Mouse (Mus musculus): ENCODE data around the gene Crym.

Crym gene

DNA sequence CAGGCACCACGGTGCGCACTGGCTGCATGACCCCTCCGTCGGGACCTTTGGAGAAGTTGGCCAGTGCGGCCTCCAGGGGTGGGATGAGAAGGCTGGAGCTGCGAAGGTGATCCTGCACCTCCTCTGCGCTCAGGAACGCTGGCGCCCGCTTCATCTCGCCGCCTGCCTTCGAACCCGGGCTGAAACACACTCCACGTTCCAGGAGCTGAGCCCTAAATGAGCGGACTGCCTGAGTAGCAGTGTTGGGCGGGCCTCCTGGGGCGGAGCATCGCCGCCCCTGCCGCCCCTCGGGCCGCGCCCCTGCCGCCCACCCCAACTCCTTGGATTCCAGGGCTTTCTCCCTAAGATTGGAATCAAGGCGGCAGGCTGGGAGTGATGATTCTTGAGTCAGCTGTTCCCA is at the start of gene Crym:
Gene Crym, minus strand, starts transcription at position 341 of the 400 bp plus-strand sequence.
- no peak for DNase-seq (ENCODE audit: low read depth, low spot score)

DNA sequence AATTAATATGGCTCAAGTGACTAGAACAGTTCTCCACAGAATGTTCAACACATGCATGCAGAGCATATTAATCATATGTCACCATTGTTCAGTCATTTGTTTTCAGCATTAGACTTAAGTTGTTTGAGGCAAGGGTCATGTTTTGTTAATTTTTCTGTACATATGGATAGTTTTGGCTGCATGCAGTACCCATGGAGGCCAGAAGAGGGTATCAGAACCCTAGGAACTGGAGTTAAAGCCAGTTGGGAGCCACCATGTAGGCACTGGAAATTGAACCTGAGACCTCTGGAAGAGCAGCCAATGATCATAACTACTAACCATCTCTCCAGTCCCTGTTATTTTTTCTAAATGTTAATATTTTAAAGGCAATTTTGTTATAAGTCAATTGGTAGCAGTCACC is 39.2 kb upstream of the Crym start:
- peak; percentile 10 for DNase-seq (ENCODE audit: low read depth, low spot score)

- no peak for DNase-seq (ENCODE audit: low read depth, low spot score)
Observed at GRCm38 (mm10) chr7:120228541-120228940, 26.6 kb upstream of the Crym start.

GRCm38 (mm10) chr7:120205989-120206388 is 4.1 kb upstream of the Crym start:
- DNase-seq (ENCODE audit: low read depth, low spot score), result no peak

DNA sequence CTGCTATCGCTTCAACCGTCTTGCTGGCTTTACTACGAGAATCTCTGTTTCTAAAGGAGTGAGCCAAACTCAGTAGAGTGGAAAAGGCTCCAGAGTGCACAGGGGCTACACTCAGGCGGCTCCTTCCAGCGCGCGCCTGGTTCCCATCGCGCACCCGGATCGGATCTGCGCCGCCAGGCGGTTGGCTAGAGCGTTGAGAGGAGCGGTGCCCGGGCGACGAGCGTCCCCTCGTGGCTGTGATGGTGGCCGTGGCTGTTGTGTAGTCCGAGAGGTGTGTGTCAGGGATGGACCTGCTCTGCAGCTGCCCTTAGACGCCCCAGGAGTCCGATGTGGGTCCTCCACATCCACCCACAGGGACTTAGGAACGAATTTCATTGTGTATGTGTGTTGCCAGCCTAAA is 1.9 kb upstream of the Crym start, which contains the start of gene Abca14:
Gene Abca14, plus strand, starts transcription at position 173 of the 400 bp plus-strand sequence.
- peak; percentile 78 for DNase-seq (ENCODE audit: low read depth, low spot score)

DNA sequence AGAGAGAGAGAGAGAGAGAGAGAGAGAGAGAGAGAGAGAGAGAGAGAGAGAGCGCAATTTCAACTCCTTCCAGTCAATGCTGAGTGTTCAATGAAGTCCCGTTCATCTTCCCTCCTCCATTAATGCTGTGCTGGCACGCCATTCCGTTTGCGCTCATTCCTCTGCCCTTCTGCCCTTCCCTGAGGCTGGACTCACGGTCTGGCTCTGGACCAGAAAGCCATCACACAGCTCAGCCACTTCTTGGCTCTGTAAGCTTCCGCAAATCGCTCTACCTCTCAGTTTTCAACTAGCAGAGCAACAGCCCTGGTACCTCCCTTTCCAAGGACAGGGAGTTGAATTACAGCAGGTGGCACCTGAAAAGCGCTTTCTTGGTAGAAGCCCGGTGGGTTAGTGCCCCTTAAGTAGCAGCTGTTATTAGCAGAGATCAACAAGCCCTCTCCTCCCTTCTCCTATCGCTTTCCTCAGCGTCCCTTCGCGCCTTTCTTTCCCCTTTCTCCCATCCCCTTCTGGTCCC is 623 bp downstream of the Crym start:
- no peak for DNase-seq (ENCODE audit: low read depth, low spot score)

- no peak for DNase-seq (ENCODE audit: low read depth, low spot score)
Observed at GRCm38 (mm10) chr7:120195207-120195606, 6.7 kb downstream of the Crym start.

GRCm38 (mm10) chr7:120192816-120193215 is 9.1 kb downstream of the Crym start:
- DNase-seq (ENCODE audit: low read depth, low spot score), result no peak

DNA sequence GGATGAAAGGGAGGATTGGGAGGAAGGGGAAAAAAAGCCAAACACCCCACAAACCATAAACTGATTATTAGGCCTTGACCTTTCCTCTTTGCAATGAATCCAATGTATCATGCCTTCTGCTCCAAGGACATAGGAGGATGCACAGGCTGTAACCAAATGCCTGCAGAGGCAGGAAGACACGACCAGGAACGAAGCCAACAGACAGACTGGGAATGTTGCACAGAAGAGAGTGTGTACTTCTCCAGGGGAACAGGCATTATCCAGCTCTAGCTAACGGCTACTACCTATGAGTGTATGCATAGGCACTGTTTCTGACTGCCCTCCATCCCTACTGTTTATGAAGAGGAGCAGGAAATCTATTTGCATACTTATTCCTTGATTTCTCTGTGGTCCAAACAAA is 9.7 kb downstream of the Crym start:
- DNase-seq (ENCODE audit: low read depth, low spot score), result no peak

- no peak for DNase-seq (ENCODE audit: low read depth, low spot score)
Observed at GRCm38 (mm10) chr7:120190150-120190665, 11.7 kb downstream of the Crym start.

GRCm38 (mm10) chr7:120189369-120190149 is 12.4 kb downstream of the Crym start:
- no peak for DNase-seq (ENCODE audit: low read depth, low spot score)

DNA sequence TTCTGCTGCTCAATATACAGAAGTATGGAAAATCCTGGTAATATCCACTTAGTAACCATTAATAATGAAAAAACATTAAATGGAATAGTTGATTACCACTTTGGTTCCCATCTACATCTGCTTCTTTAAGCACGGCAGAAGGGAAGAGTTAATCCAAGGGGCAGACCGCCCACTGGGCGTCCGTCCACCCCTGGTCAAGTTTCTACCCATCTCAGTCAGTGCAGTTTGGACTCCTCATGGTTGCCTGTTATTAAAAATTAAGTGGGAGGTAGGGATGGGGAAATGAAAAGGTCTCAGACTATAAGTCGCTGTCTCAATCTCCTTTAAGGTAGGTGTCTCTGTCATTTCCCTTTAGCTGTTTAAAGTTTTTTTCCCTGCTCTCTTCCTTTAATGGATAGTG is 13.0 kb downstream of the Crym start:
- DNase-seq (ENCODE audit: low read depth, low spot score), result no peak

DNA sequence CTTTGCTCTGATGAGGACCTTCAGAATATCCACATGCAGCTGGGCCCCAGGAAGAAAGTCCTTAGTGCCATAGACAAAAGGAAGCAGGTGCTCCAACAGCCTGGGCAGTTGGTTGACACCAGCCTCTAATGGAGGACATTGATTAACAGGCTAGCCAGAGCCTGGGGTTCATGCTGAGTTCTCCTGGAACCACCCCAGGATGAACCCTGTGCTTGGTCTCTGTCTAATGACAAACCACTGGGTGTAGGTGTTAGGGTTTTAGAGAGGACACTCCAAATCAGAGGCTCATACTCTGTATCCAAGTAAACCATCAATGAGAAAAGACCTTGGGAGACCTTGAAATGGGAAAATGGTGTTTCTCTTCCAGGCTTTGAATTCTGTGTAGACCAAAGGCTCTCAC is 19.0 kb downstream of the Crym start:
- DNase-seq (ENCODE audit: low read depth, low spot score), result no peak

DNA sequence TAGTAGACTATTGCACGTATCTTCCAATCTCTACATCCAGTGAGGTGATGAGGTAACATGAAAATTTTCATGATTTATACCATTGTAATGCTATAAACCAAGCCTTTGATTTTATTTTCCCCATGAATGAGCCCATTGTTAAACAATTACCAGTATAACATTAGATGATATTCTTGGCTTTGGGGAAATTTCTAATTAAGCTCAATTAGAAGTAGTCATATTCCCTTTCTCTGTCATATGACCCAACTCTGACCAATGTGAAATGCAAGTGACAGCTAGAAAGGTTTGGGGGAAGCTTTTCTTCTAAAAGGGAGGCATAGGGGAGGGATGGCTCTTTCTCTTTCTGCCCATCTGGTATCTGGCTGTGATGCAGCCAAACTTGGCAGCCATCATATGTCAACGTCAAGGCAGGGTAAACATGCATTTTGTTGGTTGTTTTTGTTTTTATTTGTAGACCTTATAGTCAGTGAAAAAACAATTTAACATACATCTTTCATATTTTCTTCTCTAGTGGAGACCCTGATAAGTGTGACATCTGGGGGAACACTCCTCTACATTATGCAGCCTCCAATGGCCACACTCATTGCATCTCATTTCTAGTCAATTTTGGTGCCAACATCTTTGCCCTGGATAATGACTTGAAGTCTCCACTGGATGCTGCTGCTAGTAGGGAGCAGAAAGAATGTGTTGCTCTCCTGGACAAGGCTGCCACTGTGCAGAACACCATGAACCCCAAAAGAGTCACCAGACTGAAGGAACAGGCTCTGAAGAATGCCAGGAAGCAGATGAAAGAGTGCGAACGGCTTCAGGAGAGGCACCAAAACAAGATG is 20.3 kb downstream of the Crym start:
- no peak for DNase-seq (ENCODE audit: low read depth, low spot score)

GRCm38 (mm10) chr7:120180547-120180946 is 21.4 kb downstream of the Crym start:
- no peak for DNase-seq (ENCODE audit: low read depth, low spot score)

DNA sequence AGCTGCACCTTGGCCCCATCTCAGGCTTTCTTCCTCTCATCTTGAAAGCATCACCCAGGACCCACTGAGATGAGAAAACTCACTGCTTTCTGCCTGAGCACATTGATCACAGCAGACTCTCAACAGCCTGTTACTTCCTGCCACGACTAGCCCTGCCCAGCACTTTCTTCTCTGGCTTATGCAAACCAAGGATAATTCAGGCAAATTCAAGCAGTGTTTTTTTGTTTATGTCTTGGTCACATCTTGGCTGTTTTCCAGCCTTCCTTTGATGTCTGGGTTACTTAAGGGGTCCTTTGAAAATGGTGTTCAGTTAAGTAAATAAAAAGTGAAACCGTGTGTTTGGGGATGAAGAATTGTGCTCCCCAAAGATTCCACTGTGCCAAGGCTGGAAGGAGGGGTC is 23.0 kb downstream of the Crym start:
- DNase-seq (ENCODE audit: low read depth, low spot score), result no peak

GRCm38 (mm10) chr7:120177611-120178010 is 24.3 kb downstream of the Crym start:
- no peak for DNase-seq (ENCODE audit: low read depth, low spot score)

DNA sequence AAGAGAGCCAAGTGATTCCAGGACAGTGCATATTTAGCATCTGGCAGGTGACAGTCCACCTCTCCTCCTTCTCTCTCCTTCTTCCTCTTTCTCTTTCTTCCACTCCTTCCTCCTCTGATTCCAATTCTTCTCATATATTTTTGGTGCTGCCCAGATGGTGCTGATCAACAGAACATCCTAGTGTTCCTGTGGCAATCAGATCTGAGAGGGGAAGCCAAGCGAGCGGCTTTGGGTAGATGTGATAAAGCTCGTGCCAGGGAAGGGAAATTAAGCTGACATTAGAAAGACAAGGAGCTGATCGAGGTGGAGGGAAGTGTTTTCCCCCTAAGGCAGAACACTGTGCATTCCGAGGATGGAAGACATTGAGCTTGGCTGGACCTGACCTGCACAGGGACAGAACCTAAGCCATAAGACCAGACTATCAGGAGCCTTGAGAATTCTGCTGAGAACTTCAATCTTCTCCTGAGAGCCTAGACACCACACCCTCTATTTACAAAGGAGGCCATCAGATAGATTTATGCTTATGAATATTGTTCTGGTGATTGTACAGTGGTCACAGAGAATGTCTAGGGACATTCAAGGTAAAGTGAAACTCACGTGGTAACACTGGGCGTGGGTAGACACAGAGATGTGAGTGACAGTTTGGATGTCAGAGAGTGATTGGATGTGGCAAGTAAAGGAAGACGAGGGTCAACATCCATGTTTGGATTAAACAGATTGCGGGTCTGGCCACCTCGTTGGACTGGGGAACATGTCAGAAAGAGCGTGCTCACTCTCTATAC is 27.0 kb downstream of the Crym start:
- DNase-seq (ENCODE audit: low read depth, low spot score), result no peak

GRCm38 (mm10) chr7:120173603-120174244 is 28.2 kb downstream of the Crym start, which contains the start of gene Anks4b:
Gene Anks4b (plus strand): TSS chr7:120173858.
- DNase-seq (ENCODE audit: low read depth, low spot score), result no peak

DNA sequence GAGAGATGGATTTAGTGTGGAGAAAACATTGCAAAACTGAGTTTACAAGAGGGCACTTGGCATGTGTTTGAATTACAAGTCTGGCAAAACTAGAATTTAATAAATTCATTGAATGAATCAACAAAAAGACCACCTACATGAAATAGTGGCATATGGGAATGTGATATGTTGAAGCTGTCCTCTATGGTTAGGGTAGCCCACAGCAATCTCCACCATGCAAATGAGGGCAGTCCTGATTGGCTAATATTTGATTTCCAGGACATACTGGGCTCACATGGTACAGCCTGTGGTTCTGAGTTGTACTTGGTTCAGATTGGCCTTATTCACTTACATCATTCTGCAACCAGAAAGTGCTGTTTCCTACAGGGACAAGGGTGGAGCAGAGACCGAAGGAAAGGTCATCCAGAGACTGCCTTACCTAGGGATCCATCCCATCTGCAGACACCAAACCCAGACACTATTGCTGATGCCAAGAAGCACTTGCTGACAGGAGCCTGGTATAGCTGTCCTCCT is 29.7 kb downstream of the Crym start:
- no peak for DNase-seq (ENCODE audit: low read depth, low spot score)
